Mouse (Mus musculus) lung, embryonic 14.5 days (tissue): ENCODE results near the gene Tmem140. TPM values are rescaled to one million over a fixed set of nuclear protein-coding genes. Genes with fewer than 3 reads are reported as not detected.
A peak's percentile ranks its signal among the peaks of the same experiment; 100 is the strongest.

ENCODE experiments used
- ATAC-seq: fragments of 200-750 bp; cut with Nextera tagmentation; 2 replicates; pipeline ENCODE4 v1.8.0; 2017; ENCODE audit warnings: mild to moderate bottlenecking, moderate TSS enrichment, moderate library complexity; ENCODE audit not compliant: insufficient read depth
- DNase-seq: peaks from one replicate; pipeline ENCODE4 v3.0.0-alpha.2; 2015
- H3K27ac ChIP-seq: fragments of 300-500 bp; sonication (generic); 2 replicates; pipeline ENCODE4 v1.5.1; 2014; ENCODE audit warnings: low read depth, mild to moderate bottlenecking, moderate library complexity
- H3K27me3 ChIP-seq: fragments of 300-500 bp; sonication (generic); 2 replicates; pipeline ENCODE4 v1.6.1; 2014; ENCODE audit warnings: low read length, control low read depth; ENCODE audit not compliant: insufficient read depth
- H3K36me3 ChIP-seq: fragments of 300-500 bp; sonication (generic); 2 replicates; pipeline ENCODE4 v1.6.1; 2014; ENCODE audit warnings: control low read depth; ENCODE audit not compliant: insufficient read depth
- H3K4me1 ChIP-seq: fragments of 300-500 bp; sonication (generic); 2 replicates; pipeline ENCODE4 v1.6.1; 2014; ENCODE audit warnings: antibody characterized with exemption, control low read depth; ENCODE audit not compliant: insufficient read depth
- H3K4me2 ChIP-seq: fragments of 300-500 bp; sonication (generic); 2 replicates; pipeline ENCODE4 v1.6.1; 2014; ENCODE audit warnings: mild to moderate bottlenecking
- H3K4me3 ChIP-seq: fragments of 300-500 bp; sonication (generic); 2 replicates; pipeline ENCODE4 v1.5.1; 2014; ENCODE audit warnings: low read depth, low read length
- H3K9ac ChIP-seq: fragments of 300-500 bp; sonication (generic); 2 replicates; pipeline ENCODE4 v1.6.1; 2014
- H3K9me3 ChIP-seq: fragments of 300-500 bp; sonication (generic); 2 replicates; pipeline ENCODE4 v1.6.1; 2016; ENCODE audit warnings: low read depth, low read length, control low read depth
- CTCF ChIP-seq: IDR thresholded peaks from 2 replicates; pipeline ENCODE4 v1.5.1; 2016; ENCODE audit warnings: antibody characterized with exemption, low read depth
- WGBS: fragments of 180-500 bp; shearing (Covaris S2); extraction: QIAGEN DNeasy Blood & Tissue Kit; methylation state at CpG from one replicate; pipeline ENCODE4 v1.1.7; 2014; 5-methylcytosine and 5-hydroxymethylcytosine counted together
- polyA plus RNA-seq: library from polyadenylated mRNA; unstranded; fragments of >200 nt; fragmentation: Nextera tagmentation; extraction: Ambion mirVana; gene quantifications from 2 replicates; pipeline ENCODE4 v1.2.1, GENCODE M21; 2014

The Tmem140 gene
- polyA plus RNA-seq, 1 experiment from 2014 or later, result 2.7 TPM

DNA sequence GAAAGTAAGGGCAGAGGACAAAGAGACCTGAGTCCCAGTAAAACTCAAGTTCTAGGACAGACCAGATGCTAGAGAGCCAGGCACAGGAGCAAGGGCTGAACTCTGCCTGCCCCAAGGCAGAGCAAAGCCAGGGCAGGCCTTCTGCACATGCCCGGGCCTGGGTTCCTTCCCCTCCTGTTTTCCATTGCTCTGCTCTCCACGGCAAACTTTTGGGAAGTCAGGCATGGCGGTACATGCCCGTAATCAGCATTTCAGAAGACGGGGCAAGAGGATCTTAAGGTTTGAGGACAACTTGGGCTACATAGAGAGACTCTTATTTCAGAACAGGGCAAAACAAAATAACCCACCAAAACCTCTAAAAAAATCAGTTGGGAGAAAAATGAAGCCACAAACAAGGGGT, 7.2 kb downstream of the Tmem140 start:
- Histone ChIP-seq H3K9ac (no peak overlapping the region), H3K9me3 (no peaks in the 10 kb centered on the region), H3K27ac (peak overlapping the region; percentile 60; the same call in 1 of the 2 replicates), H3K4me1 (peaks cover 28% of the 10 kb centered on the region), H3K4me2 (no peak overlapping the region), H3K27me3 (no peaks in the 10 kb centered on the region), H3K4me3 (no peak overlapping the region), H3K36me3 (peaks cover 10% of the 10 kb centered on the region; the same call in 1 of the 2 replicates)
- ATAC-seq, result no peak
- no peak for DNase-seq
- TF ChIP-seq CTCF, result no peak
- WGBS, result 75% methylated on average over 5 of the region's 5 CpGs

DNA sequence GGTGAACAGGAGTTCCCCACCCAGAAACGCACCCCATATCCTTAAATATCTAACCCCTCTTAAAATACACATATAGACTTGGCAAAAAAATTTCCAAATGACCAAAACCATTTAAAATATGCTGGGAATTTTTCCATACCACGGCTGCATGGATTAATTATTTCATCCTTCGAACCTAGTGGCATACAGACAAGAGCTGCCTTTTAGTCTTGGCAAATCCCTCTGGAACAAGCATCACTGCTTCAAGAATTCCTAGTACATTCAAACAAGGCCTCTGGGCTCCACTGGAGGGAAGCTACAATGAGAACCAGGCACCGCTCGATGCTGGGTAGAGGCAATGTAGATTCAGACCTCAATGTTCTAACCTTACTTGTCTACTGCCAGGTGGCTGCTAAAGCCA, 7.8 kb downstream of the Tmem140 start:
- Histone ChIP-seq H3K9ac (no peak overlapping the region), H3K4me1 (peaks cover 22% of the 10 kb centered on the region), H3K9me3 (no peaks in the 10 kb centered on the region), H3K4me3 (no peak overlapping the region), H3K27ac (peak overlapping the region; percentile 51; the same call in 1 of the 2 replicates), H3K4me2 (no peak overlapping the region), H3K36me3 (peaks cover 10% of the 10 kb centered on the region; the same call in 1 of the 2 replicates), H3K27me3 (no peaks in the 10 kb centered on the region)
- ATAC-seq (no peak), DNase-seq (peak; percentile 47)
- 58% methylated on average over 5 of the region's 5 CpGs for whole genome bisulfite sequencing
- TF ChIP-seq CTCF, result no peak

GRCm38 (mm10) chr6:34871929-34872328, 9.0 kb downstream of the Tmem140 start:
- Histone ChIP-seq H3K27ac (peak overlapping the region; percentile 18; the same call in 1 of the 2 replicates), H3K36me3 (peaks cover 10% of the 10 kb centered on the region; the same call in 1 of the 2 replicates), H3K9me3 (no peaks in the 10 kb centered on the region), H3K4me1 (peaks cover 19% of the 10 kb centered on the region), H3K27me3 (no peaks in the 10 kb centered on the region), H3K9ac (no peak overlapping the region), H3K4me2 (no peak overlapping the region), H3K4me3 (no peak overlapping the region)
- 87% methylated on average over 7 of the region's 7 CpGs for WGBS
- no peak for ATAC-seq
- TF ChIP-seq CTCF, result no peak
- no peak for DNase-seq

GRCm38 (mm10) chr6:34872871-34873270, 9.9 kb downstream of the Tmem140 start:
- H3K27ac ChIP-seq, result no peak overlapping the region
- no peaks in the 10 kb centered on the region for H3K27me3 ChIP-seq
- no peak for TF ChIP-seq CTCF
- ATAC-seq (no peak), DNase-seq (no peak)
- no peaks in the 10 kb centered on the region for H3K9me3 ChIP-seq
- peaks cover 21% of the 10 kb centered on the region for H3K4me1 ChIP-seq
- WGBS, result 80% methylated on average over 10 of the region's 10 CpGs
- H3K4me2 ChIP-seq, result no peak overlapping the region
- H3K36me3 ChIP-seq, result peaks cover 10% of the 10 kb centered on the region; the same call in 1 of the 2 replicates
- no peak overlapping the region for H3K9ac ChIP-seq
- H3K4me3 ChIP-seq, result no peak overlapping the region

DNA sequence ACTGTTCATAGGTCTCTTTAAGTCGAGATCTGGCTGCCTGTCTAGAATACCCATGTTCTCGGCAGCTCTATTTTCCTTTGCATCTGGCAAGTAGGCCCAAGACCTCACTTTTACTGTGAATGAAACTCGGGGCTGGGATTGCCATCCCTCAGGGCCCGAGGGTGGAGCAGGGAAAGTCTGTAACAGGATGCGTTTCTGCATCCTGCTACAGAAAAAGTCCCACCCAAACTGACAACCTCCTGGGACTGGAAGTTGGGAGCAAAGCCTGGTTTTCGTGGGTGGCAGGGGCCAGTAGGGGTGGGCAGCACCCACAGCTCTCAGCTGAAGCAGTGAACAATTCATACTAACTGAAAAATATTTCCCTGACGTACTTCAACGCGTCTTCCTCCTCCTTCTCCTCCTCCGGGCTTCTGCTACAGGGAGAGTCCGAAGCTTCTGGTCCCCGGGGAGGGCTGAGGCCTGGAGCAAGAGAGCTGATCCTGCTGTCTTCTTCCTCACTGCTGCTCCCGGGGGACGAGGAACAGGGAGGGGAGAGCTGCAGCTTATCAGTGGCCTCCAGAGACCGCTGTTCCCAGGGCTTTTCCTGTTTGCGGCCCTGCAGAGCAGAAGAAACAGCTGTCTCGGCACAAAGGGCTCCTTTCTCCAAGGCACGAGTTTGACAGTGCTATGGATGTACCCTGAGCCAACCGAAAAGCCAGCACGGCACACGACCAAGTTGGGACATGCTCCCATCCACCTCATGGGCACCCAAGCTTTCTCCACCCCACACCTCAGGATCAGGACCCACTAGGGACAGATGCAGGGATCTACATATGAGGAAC, 11.4 kb downstream of the Tmem140 start:
- TF ChIP-seq CTCF, result peak; percentile 28; the same call in 1 of the 2 replicates
- H3K9ac ChIP-seq, result peak overlapping the region; percentile 42
- DNase-seq (peak; percentile 70), ATAC-seq (no peak)
- H3K27me3 ChIP-seq, result no peaks in the 10 kb centered on the region
- H3K4me2 ChIP-seq, result peak overlapping the region; percentile 23; the same call in 1 of the 2 replicates
- peak overlapping the region; percentile 76 for H3K27ac ChIP-seq
- WGBS, result 45% methylated on average over 21 of the region's 21 CpGs
- no peak overlapping the region for H3K4me3 ChIP-seq
- H3K4me1 ChIP-seq, result peaks cover 24% of the 10 kb centered on the region
- no peaks in the 10 kb centered on the region for H3K9me3 ChIP-seq
- peaks cover 17% of the 10 kb centered on the region; the same call in 1 of the 2 replicates for H3K36me3 ChIP-seq

- Histone ChIP-seq H3K4me3 (no peak overlapping the region), H3K27ac (peak overlapping the region; percentile 76), H3K36me3 (peaks cover 18% of the 10 kb centered on the region; the same call in 1 of the 2 replicates), H3K27me3 (no peaks in the 10 kb centered on the region), H3K4me2 (0 out of 2 replicates have a peak overlapping the region, but pooled peaks have one; percentile 29), H3K9me3 (no peaks in the 10 kb centered on the region), H3K4me1 (peaks cover 20% of the 10 kb centered on the region; the same call in 1 of the 2 replicates), H3K9ac (no peak overlapping the region)
- 78% methylated on average over 15 of the region's 15 CpGs for WGBS
- ATAC-seq (no peak), DNase-seq (no peak)
- TF ChIP-seq CTCF, result no peak
Measured at GRCm38 (mm10) chr6:34875268-34875761, 12.4 kb downstream of the Tmem140 start.
